Mouse (Mus musculus): Measurements from ENCODE around the gene Gm1123. TPM values are rescaled to one million over a fixed set of nuclear protein-coding genes. Genes with fewer than 3 reads are reported as not detected.

Gene Gm1123
- polyA plus RNA-seq, 1 experiment: 90.3 TPM

DNA sequence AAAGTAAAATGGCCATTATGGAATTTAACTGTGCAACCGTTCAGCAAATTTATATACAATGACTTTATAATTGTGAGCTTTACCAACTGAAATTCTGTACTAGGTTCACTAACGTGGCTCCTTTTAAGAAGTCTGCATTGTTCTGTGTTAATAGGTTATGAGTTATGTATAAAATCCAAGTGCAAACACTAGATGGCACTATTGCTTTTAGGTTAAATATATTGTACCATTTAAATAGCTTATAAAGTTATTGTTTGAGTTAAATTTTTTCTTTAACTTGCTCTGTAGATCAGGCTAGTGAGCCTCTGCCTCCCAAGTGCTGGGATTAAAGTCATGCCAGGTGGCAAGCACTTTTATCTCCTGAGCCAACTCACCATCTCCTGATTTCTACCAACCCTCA, 28.7 kb upstream of the Gm1123 start:
- WGBS: 46% methylated on average over 2 of the region's 2 CpGs
- Histone ChIP-seq H3K36me3 (ENCODE audit: control insufficient read depth, insufficient read depth, low read length) (peaks cover 27% of the 10 kb centered on the region), H3K27ac (ENCODE audit: insufficient read depth, low read depth, low read length) (no peak overlapping the region), H3K4me1 (ENCODE audit: control insufficient read depth, insufficient read depth, insufficient read length, low read length) (no peaks in the 10 kb centered on the region), H3K4me3 (ENCODE audit: low read depth, low read length) (no peak overlapping the region), H3K27me3 (ENCODE audit: control insufficient read depth, insufficient read depth, low read length) (no peaks in the 10 kb centered on the region)
- TF ChIP-seq POLR2A (IDR thresholded peaks at IDR 0.05; ENCODE audit: low read depth, low read length): no peak
- TF ChIP-seq CTCF (IDR thresholded peaks at IDR 0.05; ENCODE audit: extremely low read depth, insufficient read length, insufficient replicate concordance, low read depth, low read length): peak; percentile 17; the same call in 1 of the 2 replicates

DNA sequence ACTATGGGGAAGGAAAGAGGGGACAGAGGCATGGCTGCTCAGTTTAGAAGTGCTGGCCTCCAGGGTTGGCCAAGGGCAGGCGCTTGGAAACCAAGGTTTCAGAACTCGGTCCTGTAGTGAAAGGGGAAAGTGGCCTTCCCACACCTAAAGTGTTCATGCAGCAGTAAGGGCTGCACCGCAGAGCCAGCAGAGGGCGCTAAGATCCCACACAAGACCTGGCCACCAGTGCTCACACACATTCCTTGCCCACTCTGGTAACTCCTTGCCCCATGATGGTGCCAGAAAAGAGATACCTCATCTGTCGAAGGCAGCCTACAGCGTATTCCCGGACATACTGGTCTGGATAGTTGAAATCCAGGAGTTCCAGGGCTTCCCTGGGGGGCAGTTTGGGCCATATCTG, 27.0 kb upstream of the Gm1123 start:
- H3K4me1 ChIP-seq (ENCODE audit: control insufficient read depth, insufficient read depth, insufficient read length, low read length): no peaks in the 10 kb centered on the region
- H3K4me3 ChIP-seq (ENCODE audit: low read depth, low read length): no peak overlapping the region
- H3K27ac ChIP-seq (ENCODE audit: insufficient read depth, low read depth, low read length): no peak overlapping the region
- 41% methylated on average over 7 of the region's 7 CpGs for WGBS
- peak; percentile 95 for TF ChIP-seq CTCF (IDR thresholded peaks at IDR 0.05; ENCODE audit: extremely low read depth, insufficient read length, insufficient replicate concordance, low read depth, low read length)
- no peak for TF ChIP-seq POLR2A (IDR thresholded peaks at IDR 0.05; ENCODE audit: low read depth, low read length)
- no peaks in the 10 kb centered on the region for H3K27me3 ChIP-seq (ENCODE audit: control insufficient read depth, insufficient read depth, low read length)
- peaks cover 28% of the 10 kb centered on the region for H3K36me3 ChIP-seq (ENCODE audit: control insufficient read depth, insufficient read depth, low read length)

DNA sequence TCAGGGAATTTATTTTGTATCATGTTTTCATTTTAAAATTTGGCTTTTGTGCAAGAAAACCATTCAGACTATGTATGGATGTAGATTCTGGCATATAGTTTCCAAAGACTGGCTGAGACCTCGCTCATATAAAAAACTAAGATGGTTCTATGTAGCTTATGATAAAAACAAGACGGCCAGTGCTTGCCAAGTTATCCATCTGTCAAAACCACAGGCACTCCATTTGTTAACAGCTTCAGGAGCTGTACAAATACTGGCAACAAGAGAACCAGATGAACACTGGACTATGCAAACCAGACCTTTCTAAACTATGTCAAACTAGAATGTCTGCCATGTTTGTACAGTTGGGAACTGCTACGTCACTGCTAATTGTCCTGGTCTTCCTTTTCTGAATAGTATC, 22.2 kb upstream of the Gm1123 start:
- Histone ChIP-seq H3K36me3 (ENCODE audit: control insufficient read depth, insufficient read depth, low read length) (peaks cover 15% of the 10 kb centered on the region), H3K4me1 (ENCODE audit: control insufficient read depth, insufficient read depth, insufficient read length, low read length) (no peaks in the 10 kb centered on the region), H3K27ac (ENCODE audit: insufficient read depth, low read depth, low read length) (no peak overlapping the region), H3K27me3 (ENCODE audit: control insufficient read depth, insufficient read depth, low read length) (no peaks in the 10 kb centered on the region), H3K4me3 (ENCODE audit: low read depth, low read length) (no peak overlapping the region)
- TF ChIP-seq POLR2A (IDR thresholded peaks at IDR 0.05; ENCODE audit: low read depth, low read length): no peak
- no peak for TF ChIP-seq CTCF (IDR thresholded peaks at IDR 0.05; ENCODE audit: extremely low read depth, insufficient read length, insufficient replicate concordance, low read depth, low read length)
- 85% methylated on average over 3 of the region's 3 CpGs for WGBS

DNA sequence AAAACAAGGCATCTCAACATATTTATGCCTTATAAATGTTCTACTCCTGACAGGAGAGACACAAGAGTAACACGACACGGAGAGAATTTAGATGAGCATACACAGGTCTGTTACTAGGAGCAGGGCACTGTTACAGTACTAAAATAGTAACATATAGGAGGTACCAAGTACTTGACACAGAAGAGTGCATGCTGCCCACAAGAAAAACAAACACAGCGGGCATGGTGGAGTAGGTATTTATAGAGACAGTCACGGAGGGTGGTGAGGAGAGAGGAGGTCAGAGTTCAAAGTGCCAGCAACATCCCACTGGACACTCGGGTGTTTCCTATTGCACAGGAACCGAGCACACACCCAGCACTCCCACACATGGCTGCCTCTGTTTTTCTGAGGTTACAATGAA, 14.2 kb upstream of the Gm1123 start:
- Histone ChIP-seq H3K27ac (ENCODE audit: insufficient read depth, low read depth, low read length) (no peak overlapping the region), H3K27me3 (ENCODE audit: control insufficient read depth, insufficient read depth, low read length) (no peaks in the 10 kb centered on the region), H3K4me3 (ENCODE audit: low read depth, low read length) (no peak overlapping the region), H3K4me1 (ENCODE audit: control insufficient read depth, insufficient read depth, insufficient read length, low read length) (no peaks in the 10 kb centered on the region), H3K36me3 (ENCODE audit: control insufficient read depth, insufficient read depth, low read length) (peaks cover 18% of the 10 kb centered on the region)
- WGBS: 68% methylated on average over 6 of the region's 6 CpGs
- TF ChIP-seq CTCF (IDR thresholded peaks at IDR 0.05; ENCODE audit: extremely low read depth, insufficient read length, insufficient replicate concordance, low read depth, low read length) (no peak), POLR2A (IDR thresholded peaks at IDR 0.05; ENCODE audit: low read depth, low read length) (no peak)

DNA sequence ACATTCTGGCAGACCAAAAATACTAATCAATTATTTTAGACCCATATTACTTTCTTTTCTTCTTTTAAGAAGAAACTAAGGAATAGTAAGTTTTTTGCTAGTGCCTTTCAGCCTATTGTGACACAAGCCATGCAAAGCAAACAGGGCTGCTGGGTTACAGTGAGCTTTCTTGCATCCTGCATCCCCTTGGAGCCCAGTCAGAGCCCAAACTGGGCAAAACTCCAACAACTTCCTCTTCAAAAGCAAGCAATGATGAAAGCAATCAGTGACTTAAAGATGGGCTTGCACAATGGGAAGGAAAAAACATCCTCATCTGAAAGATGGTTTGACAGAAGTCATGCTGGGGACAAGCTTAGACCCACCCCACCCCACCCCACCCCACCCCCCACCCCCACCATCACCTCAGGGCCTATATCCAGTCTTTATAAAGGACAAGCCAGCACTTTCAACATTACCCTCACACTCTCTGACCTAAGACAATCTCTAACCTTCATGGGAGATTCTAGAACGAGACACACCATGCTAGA, 13.3 kb upstream of the Gm1123 start:
- H3K4me1 ChIP-seq (ENCODE audit: control insufficient read depth, insufficient read depth, insufficient read length, low read length): no peaks in the 10 kb centered on the region
- no peaks in the 10 kb centered on the region for H3K27me3 ChIP-seq (ENCODE audit: control insufficient read depth, insufficient read depth, low read length)
- H3K4me3 ChIP-seq (ENCODE audit: low read depth, low read length): no peak overlapping the region
- WGBS: 77% methylated on average over 1 of the region's 1 CpGs
- TF ChIP-seq POLR2A (IDR thresholded peaks at IDR 0.05; ENCODE audit: low read depth, low read length): no peak
- H3K36me3 ChIP-seq (ENCODE audit: control insufficient read depth, insufficient read depth, low read length): peaks cover 21% of the 10 kb centered on the region
- H3K27ac ChIP-seq (ENCODE audit: insufficient read depth, low read depth, low read length): no peak overlapping the region

DNA sequence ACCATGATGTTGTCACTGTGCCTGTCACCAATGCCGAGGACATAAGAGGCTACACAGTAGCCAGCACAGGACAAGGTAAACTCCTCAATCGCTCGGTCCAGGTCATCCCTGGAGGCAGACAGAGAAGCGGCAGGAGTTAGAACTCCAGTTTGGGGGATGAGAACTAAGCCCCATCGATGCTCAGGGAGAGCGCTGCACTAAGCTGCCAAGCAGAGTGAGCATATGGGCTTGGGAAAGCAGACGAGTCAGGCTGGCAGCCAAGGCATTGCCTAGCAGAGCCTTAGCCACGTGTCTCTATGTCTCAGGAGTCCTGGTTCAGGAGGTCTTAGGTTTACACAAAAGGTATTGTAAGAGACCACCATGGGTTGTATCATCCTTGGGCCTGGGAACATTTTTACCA, 9.2 kb upstream of the Gm1123 start:
- Histone ChIP-seq H3K36me3 (ENCODE audit: control insufficient read depth, insufficient read depth, low read length) (peaks cover 25% of the 10 kb centered on the region), H3K27me3 (ENCODE audit: control insufficient read depth, insufficient read depth, low read length) (no peaks in the 10 kb centered on the region), H3K4me1 (ENCODE audit: control insufficient read depth, insufficient read depth, insufficient read length, low read length) (no peaks in the 10 kb centered on the region), H3K27ac (ENCODE audit: insufficient read depth, low read depth, low read length) (no peak overlapping the region), H3K4me3 (ENCODE audit: low read depth, low read length) (no peak overlapping the region)
- WGBS: 92% methylated on average over 8 of the region's 8 CpGs
- no peak for TF ChIP-seq CTCF (IDR thresholded peaks at IDR 0.05; ENCODE audit: extremely low read depth, insufficient read length, insufficient replicate concordance, low read depth, low read length)
- no peak for TF ChIP-seq POLR2A (IDR thresholded peaks at IDR 0.05; ENCODE audit: low read depth, low read length)

DNA sequence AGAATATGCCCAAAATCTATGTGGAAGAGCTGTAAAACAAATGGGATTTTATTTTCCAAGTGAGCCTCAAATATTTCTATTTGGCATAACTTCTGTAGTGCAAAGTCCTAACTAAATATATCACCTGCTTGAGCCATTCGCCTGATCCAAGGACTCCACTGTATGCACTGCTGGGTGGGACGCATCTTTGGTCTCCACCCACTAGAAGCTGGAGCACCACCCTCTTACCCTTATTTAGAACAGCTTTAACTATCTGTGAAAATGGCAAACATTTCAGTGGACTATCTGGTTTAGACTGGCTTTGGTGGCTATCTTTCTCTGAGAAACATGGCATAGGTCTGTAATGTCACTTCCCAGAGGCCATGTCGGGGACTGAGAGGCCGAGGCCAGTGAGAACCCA, 7.1 kb upstream of the Gm1123 start:
- Histone ChIP-seq H3K36me3 (ENCODE audit: control insufficient read depth, insufficient read depth, low read length) (peaks cover 30% of the 10 kb centered on the region), H3K4me1 (ENCODE audit: control insufficient read depth, insufficient read depth, insufficient read length, low read length) (no peaks in the 10 kb centered on the region), H3K27ac (ENCODE audit: insufficient read depth, low read depth, low read length) (0 out of 2 replicates have a peak overlapping the region, but pooled peaks have one; percentile 9), H3K27me3 (ENCODE audit: control insufficient read depth, insufficient read depth, low read length) (no peaks in the 10 kb centered on the region), H3K4me3 (ENCODE audit: low read depth, low read length) (no peak overlapping the region)
- WGBS: 79% methylated on average over 4 of the region's 4 CpGs
- no peak for TF ChIP-seq POLR2A (IDR thresholded peaks at IDR 0.05; ENCODE audit: low read depth, low read length)
- no peak for TF ChIP-seq CTCF (IDR thresholded peaks at IDR 0.05; ENCODE audit: extremely low read depth, insufficient read length, insufficient replicate concordance, low read depth, low read length)
